Mouse (Mus musculus): ENCODE measurements around the gene Grk3. TPM values are rescaled to one million over a fixed set of nuclear protein-coding genes. Genes with fewer than 3 reads are reported as not detected.

Grk3 gene
- polyA plus RNA-seq, 1 experiment = 0.74 TPM

- H3K27ac ChIP-seq (ENCODE audit: insufficient read depth, low read length) = no peak overlapping the region
- TF ChIP-seq CTCF (IDR thresholded peaks at IDR 0.05; ENCODE audit: borderline replicate concordance, insufficient read depth, low read length) = no peak
- TF ChIP-seq POLR2A (IDR thresholded peaks at IDR 0.05; ENCODE audit: low read depth, low read length) = no peak
- no peak overlapping the region for H3K4me3 ChIP-seq (ENCODE audit: insufficient read depth, low read length)
- H3K4me1 ChIP-seq (ENCODE audit: control insufficient read depth, insufficient read depth, low read length) = no peaks in the 10 kb centered on the region
Observed at GRCm38 (mm10) chr5:113035094-113036047, 19.8 kb upstream of the Grk3 start.

DNA sequence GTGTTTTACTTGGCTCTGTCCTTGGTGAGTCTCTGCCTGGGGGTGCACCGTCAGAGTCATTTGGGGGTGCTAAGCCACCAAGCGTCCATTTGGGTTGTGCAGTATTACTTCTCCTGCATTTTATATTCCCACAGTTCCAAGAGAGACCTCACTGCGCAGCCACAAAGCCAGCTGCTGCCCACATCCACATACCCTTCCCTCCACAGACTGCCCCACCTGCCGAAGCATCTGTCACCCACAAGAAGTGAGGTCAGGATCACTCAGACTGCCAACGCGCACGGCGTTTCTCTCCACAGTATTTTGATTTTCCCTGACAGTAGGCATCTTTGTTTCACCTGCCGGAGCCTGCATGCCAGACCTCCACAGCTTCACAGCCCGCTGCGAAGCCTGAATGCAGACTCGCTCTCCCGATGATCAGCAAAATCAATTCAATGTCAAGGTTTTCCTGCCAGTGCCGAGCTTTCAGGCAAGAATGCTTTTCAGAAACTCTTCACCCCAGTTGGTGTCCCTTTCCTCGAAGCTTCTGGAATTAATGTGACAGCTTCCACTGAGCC, 15.7 kb upstream of the Grk3 start:
- no peak overlapping the region for H3K4me3 ChIP-seq (ENCODE audit: insufficient read depth, low read length)
- no peak for TF ChIP-seq POLR2A (IDR thresholded peaks at IDR 0.05; ENCODE audit: low read depth, low read length)
- no peak for TF ChIP-seq CTCF (IDR thresholded peaks at IDR 0.05; ENCODE audit: borderline replicate concordance, insufficient read depth, low read length)
- no peak overlapping the region for H3K27ac ChIP-seq (ENCODE audit: insufficient read depth, low read length)
- no peaks in the 10 kb centered on the region for H3K4me1 ChIP-seq (ENCODE audit: control insufficient read depth, insufficient read depth, low read length)

- TF ChIP-seq POLR2A (IDR thresholded peaks at IDR 0.05; ENCODE audit: low read depth, low read length) = no peak
- no peak for TF ChIP-seq CTCF (IDR thresholded peaks at IDR 0.05; ENCODE audit: borderline replicate concordance, insufficient read depth, low read length)
Observed at GRCm38 (mm10) chr5:113030082-113030481, 14.5 kb upstream of the Grk3 start.

GRCm38 (mm10) chr5:113026706-113027105, 11.1 kb upstream of the Grk3 start:
- no peak overlapping the region for H3K4me3 ChIP-seq (ENCODE audit: insufficient read depth, low read length)
- H3K4me1 ChIP-seq (ENCODE audit: control insufficient read depth, insufficient read depth, low read length) = no peaks in the 10 kb centered on the region
- TF ChIP-seq POLR2A (IDR thresholded peaks at IDR 0.05; ENCODE audit: low read depth, low read length) (no peak), CTCF (IDR thresholded peaks at IDR 0.05; ENCODE audit: borderline replicate concordance, insufficient read depth, low read length) (no peak)
- no peak overlapping the region for H3K27ac ChIP-seq (ENCODE audit: insufficient read depth, low read length)

More at GRCm38 (mm10) chr5:113030082-113030481, 14.5 kb upstream of the Grk3 start:
- no peaks in the 10 kb centered on the region for H3K4me1 ChIP-seq (ENCODE audit: control insufficient read depth, insufficient read depth, low read length)
- H3K27ac ChIP-seq (ENCODE audit: insufficient read depth, low read length) = no peak overlapping the region
- H3K4me3 ChIP-seq (ENCODE audit: insufficient read depth, low read length) = no peak overlapping the region

GRCm38 (mm10) chr5:113024154-113024764, 8.7 kb upstream of the Grk3 start:
- Histone ChIP-seq H3K27ac (ENCODE audit: insufficient read depth, low read length) (no peak overlapping the region), H3K4me3 (ENCODE audit: insufficient read depth, low read length) (no peak overlapping the region), H3K4me1 (ENCODE audit: control insufficient read depth, insufficient read depth, low read length) (no peaks in the 10 kb centered on the region)
- no peak for TF ChIP-seq POLR2A (IDR thresholded peaks at IDR 0.05; ENCODE audit: low read depth, low read length)
- no peak for TF ChIP-seq CTCF (IDR thresholded peaks at IDR 0.05; ENCODE audit: borderline replicate concordance, insufficient read depth, low read length)

DNA sequence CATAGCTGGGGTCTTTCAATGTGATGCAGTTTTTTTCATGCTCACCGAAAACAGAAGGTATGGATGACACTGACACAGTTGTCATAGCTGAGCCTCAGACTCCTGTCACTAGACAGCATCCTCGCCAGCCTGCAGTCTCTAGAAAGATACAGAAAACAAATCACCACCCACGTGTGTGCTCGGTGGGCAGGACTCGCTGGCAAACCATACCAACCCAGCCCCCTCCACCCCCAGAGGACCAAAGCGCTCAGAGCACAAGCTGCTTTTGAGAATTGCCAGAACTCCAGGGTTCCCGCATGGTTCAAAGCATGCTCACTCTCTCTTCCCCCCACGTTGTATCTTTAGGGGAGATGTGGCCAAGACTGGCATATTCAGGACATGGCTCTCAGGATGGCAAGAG, 2.6 kb upstream of the Grk3 start:
- Histone ChIP-seq H3K4me3 (ENCODE audit: insufficient read depth, low read length) (no peak overlapping the region), H3K27ac (ENCODE audit: insufficient read depth, low read length) (no peak overlapping the region), H3K4me1 (ENCODE audit: control insufficient read depth, insufficient read depth, low read length) (no peaks in the 10 kb centered on the region)
- no peak for TF ChIP-seq POLR2A (IDR thresholded peaks at IDR 0.05; ENCODE audit: low read depth, low read length)
- TF ChIP-seq CTCF (IDR thresholded peaks at IDR 0.05; ENCODE audit: borderline replicate concordance, insufficient read depth, low read length) = no peak

DNA sequence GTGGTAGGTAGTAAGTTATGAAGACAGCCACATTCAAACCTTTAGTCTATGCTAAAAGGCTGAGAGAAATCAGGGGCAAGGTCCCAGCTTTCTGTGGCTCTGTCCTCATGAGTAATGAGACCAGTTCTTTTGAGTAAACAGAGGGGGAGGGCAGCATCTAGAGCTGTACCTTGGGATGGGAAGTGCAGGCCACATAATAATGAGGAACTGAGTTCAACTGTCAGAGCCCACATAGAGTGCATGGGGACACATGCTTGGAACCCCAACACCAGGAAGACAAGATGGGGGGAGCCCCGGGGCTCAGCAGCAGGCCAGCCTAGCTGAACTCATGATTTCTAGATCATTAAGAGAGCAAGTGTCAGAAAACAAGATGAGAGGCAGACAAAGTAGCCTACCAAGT, 1.4 kb upstream of the Grk3 start:
- TF ChIP-seq POLR2A (IDR thresholded peaks at IDR 0.05; ENCODE audit: low read depth, low read length) (no peak), CTCF (IDR thresholded peaks at IDR 0.05; ENCODE audit: borderline replicate concordance, insufficient read depth, low read length) (no peak)
- no peak overlapping the region for H3K4me3 ChIP-seq (ENCODE audit: insufficient read depth, low read length)
- no peaks in the 10 kb centered on the region for H3K4me1 ChIP-seq (ENCODE audit: control insufficient read depth, insufficient read depth, low read length)
- no peak overlapping the region for H3K27ac ChIP-seq (ENCODE audit: insufficient read depth, low read length)

GRCm38 (mm10) chr5:113014808-113015235, 769 bp downstream of the Grk3 start:
- H3K27ac ChIP-seq (ENCODE audit: insufficient read depth, low read length) = no peak overlapping the region
- H3K4me3 ChIP-seq (ENCODE audit: insufficient read depth, low read length) = peak overlapping the region; percentile 20
- H3K4me1 ChIP-seq (ENCODE audit: control insufficient read depth, insufficient read depth, low read length) = no peaks in the 10 kb centered on the region
- TF ChIP-seq CTCF (IDR thresholded peaks at IDR 0.05; ENCODE audit: borderline replicate concordance, insufficient read depth, low read length) (no peak), POLR2A (IDR thresholded peaks at IDR 0.05; ENCODE audit: low read depth, low read length) (no peak)

- Histone ChIP-seq H3K27ac (ENCODE audit: insufficient read depth, low read length) (no peak overlapping the region), H3K4me1 (ENCODE audit: control insufficient read depth, insufficient read depth, low read length) (no peaks in the 10 kb centered on the region), H3K4me3 (ENCODE audit: insufficient read depth, low read length) (no peak overlapping the region; the same call in 1 of the 2 replicates)
- TF ChIP-seq CTCF (IDR thresholded peaks at IDR 0.05; ENCODE audit: borderline replicate concordance, insufficient read depth, low read length) (no peak), POLR2A (IDR thresholded peaks at IDR 0.05; ENCODE audit: low read depth, low read length) (no peak)
Observed at GRCm38 (mm10) chr5:113014111-113014807, 1.3 kb downstream of the Grk3 start.
